Mouse (Mus musculus): ENCODE data around the gene Npepps. TPM values are rescaled to one million over a fixed set of nuclear protein-coding genes. Genes with fewer than 3 reads are reported as not detected.

The Npepps gene
- polyA plus RNA-seq, 1 experiment from 2014 or later = 95.3 TPM

DNA sequence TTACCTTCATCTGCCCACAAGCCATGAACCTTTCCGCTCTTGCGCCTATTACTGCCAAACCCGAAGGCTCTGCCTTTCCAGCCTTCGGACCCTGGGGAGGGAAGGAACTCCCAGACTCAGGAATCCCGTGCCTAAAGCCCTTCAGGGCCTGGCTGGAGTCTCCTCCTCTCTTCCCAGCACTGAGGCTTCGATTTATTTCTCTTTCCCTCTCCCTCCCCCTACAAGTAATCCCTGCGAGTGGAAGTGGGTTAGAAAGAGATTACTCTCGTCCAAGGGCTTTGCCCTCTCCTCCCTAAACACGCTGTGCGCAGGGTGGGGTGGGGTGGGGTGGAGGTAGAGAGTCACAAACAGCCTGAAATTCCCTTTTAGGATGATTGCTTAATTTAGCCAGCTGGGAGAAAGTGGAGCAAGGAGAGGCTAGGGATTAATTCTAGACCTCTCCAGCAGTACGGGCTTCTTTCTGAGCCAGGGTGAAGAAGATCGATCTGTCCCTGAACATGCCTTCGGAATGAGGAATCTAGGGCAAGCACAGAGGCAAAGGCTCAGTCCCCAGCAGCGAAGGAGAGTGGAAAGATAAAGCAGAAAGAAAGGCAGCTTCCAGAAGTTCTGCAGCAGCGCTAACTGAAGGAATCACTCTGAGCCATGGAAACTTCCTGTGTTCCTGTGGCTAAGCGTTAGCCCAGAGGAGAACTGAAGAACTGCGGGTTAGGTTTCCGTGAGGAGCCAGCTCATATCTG is 30.6 kb upstream of the Npepps start:
- no peak for ATAC-seq (ENCODE audit: insufficient number of reproducible peaks, low FRiP score)
- 2% methylated on average over 18 of the region's 18 CpGs for WGBS
- Histone ChIP-seq H3K9me3 (replicated peaks) (no peaks in the 10 kb centered on the region), H3K27me3 (replicated peaks) (no peaks in the 10 kb centered on the region), H3K27ac (ENCODE audit: poor library complexity, severe bottlenecking) (peak overlapping the region; percentile 76), H3K4me3 (peak overlapping the region; percentile 51), H3K4me2 (peak overlapping the region; percentile 78), H3K9ac (peak overlapping the region; percentile 69), H3K4me1 (replicated peaks) (peaks cover 19% of the 10 kb centered on the region), H3K36me3 (no peaks in the 10 kb centered on the region)

DNA sequence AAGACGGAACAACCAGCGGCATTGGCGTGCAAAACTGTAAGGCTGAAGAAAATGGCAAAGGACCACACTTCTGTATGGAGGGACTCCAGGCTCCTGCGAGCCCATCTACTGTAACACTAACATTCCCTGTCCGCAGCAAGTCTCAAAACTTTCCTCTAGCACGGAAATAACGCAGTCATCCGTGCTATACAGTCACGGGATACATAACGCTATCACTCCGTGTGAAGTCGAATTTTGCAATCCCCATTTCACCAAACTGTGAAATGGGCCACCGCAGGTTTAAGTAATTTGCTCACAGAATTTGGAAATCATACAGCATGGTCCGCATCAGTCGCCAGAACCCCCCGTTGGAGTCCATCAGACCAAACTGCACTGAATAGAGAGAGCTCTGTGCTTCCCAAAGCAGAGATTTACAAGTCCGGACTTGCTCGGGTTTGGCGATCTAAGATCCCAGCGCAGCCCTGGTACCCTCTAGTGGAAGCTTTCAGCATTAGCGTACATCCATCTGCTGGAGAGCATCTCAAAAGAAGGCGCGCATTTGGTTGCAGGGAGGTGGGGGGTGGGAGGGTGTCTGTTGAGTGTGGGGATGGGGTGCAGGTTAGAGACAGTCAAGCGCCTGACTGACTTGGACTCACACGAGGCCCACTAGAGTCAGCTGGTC is 29.6 kb upstream of the Npepps start:
- H3K4me1 ChIP-seq (replicated peaks) = peaks cover 19% of the 10 kb centered on the region
- no peaks in the 10 kb centered on the region for H3K9me3 ChIP-seq (replicated peaks)
- under 1% methylated on average over 25 of the region's 25 CpGs for WGBS
- H3K27ac ChIP-seq (ENCODE audit: poor library complexity, severe bottlenecking) = peak overlapping the region; percentile 79
- no peaks in the 10 kb centered on the region for H3K36me3 ChIP-seq
- peak overlapping the region; percentile 51 for H3K4me3 ChIP-seq
- H3K27me3 ChIP-seq (replicated peaks) = no peaks in the 10 kb centered on the region
- peak; percentile 79 for ATAC-seq (ENCODE audit: insufficient number of reproducible peaks, low FRiP score)
- peak overlapping the region; percentile 73 for H3K9ac ChIP-seq
- H3K4me2 ChIP-seq = peak overlapping the region; percentile 78

DNA sequence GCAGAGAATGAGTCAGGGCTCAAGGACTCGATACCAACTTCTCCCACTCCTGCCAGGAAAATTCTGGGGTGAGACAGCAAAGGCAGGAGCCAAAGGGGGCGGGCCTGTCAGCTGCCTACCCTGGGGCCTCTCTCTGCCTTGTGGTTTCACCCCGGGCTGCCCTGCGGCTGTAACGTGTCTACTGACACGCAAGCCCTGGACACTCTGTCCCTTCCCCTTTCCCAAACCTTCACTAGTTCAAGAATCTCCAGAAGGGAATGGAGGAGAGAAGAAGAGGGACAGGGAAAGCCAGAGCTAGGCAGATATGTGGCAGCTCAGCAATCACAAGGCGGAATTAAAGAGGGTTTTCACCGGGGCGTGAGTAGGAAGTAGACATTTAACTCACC is 29.0 kb upstream of the Npepps start:
- peaks cover 19% of the 10 kb centered on the region for H3K4me1 ChIP-seq (replicated peaks)
- peak overlapping the region; percentile 51 for H3K4me3 ChIP-seq
- H3K4me2 ChIP-seq = peak overlapping the region; percentile 78
- no peaks in the 10 kb centered on the region for H3K36me3 ChIP-seq
- no peaks in the 10 kb centered on the region for H3K9me3 ChIP-seq (replicated peaks)
- H3K27ac ChIP-seq (ENCODE audit: poor library complexity, severe bottlenecking) = peak overlapping the region; percentile 79
- H3K9ac ChIP-seq = peak overlapping the region; percentile 73
- no peaks in the 10 kb centered on the region for H3K27me3 ChIP-seq (replicated peaks)
- WGBS = 0% methylated on average over 9 of the region's 9 CpGs
- peak; percentile 63 for ATAC-seq (ENCODE audit: insufficient number of reproducible peaks, low FRiP score)

DNA sequence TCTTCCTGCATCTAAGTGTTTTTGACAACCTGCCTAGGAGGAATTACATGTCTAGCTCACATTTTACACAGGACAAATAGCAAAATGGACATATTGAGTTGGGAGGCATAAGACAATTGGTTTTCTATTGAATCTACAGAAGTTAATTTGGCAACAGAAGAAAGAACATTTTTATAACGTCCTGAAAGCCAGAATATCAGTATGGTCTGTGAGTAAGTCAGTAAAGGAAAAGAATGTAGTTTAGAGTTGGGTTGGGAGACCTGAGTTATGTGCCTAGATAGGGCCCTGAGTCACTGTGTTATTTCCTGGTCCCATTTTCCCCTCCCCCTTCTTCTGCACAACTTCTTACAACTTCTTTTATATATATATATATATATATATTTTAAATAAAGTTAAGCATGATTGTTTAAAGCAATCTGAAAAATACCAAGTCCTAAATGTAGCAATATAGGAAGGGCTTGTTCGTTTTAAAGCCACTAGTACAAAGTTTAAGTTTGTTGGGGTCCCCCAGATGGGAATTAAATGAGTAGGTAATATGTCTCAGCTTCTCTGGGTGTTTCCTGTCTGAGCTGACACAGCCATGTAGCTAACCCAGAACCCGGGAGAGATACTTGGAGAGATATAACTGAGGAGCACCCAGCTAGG is 28.5 kb upstream of the Npepps start:
- H3K27me3 ChIP-seq (replicated peaks) = no peaks in the 10 kb centered on the region
- WGBS = 37% methylated on average over 3 of the region's 3 CpGs
- no peaks in the 10 kb centered on the region for H3K36me3 ChIP-seq
- no peak for ATAC-seq (ENCODE audit: insufficient number of reproducible peaks, low FRiP score)
- H3K4me1 ChIP-seq (replicated peaks) = peaks cover 19% of the 10 kb centered on the region
- peak overlapping the region; percentile 78 for H3K4me2 ChIP-seq
- peak overlapping the region; percentile 79 for H3K27ac ChIP-seq (ENCODE audit: poor library complexity, severe bottlenecking)
- H3K9me3 ChIP-seq (replicated peaks) = no peaks in the 10 kb centered on the region
- peak overlapping the region; percentile 73 for H3K9ac ChIP-seq
- H3K4me3 ChIP-seq = peak overlapping the region; percentile 51

DNA sequence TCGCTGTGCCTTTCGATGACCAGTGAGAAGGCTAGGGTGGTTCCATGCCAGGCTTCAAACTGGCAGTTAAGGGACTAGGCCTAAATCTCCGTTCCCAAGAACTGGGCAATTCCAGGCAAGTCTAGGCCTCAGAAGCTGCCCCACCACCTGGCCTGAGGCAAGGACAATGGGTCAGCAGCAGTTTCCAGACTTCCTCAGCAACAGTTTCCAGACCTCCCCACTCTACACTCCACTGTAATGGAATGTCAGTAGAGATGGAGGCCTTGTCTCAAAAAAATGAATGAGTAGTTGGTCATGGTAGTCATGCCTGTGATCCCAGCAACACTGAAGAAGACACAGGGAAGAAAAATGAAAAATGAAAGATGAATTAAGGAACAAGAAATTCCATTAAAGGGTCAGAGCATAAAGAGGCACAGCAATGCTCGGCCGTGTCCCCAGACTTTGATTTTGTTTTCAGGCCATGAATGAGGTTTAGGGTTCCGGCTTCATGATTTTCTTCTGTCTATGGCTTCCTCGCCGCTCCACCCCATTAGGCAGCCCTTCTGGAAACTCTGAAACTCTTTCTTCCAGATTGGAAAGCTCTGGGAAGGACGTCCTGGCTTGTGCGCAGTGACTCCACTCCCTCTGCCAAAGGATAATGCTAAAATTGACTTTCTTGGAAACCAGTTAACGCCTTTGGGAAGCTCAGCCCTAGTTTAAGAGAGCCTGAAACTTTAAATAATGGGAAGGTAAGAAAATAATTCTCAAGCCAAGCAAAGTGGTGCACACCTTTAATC is 27.0 kb upstream of the Npepps start:
- Histone ChIP-seq H3K9me3 (replicated peaks) (no peaks in the 10 kb centered on the region), H3K4me2 (no peak overlapping the region), H3K4me3 (no peak overlapping the region), H3K36me3 (no peaks in the 10 kb centered on the region), H3K9ac (no peak overlapping the region), H3K27ac (ENCODE audit: poor library complexity, severe bottlenecking) (no peak overlapping the region), H3K27me3 (replicated peaks) (no peaks in the 10 kb centered on the region), H3K4me1 (replicated peaks) (peaks cover 24% of the 10 kb centered on the region)
- no peak for ATAC-seq (ENCODE audit: insufficient number of reproducible peaks, low FRiP score)
- 89% methylated on average over 11 of the region's 11 CpGs for WGBS

DNA sequence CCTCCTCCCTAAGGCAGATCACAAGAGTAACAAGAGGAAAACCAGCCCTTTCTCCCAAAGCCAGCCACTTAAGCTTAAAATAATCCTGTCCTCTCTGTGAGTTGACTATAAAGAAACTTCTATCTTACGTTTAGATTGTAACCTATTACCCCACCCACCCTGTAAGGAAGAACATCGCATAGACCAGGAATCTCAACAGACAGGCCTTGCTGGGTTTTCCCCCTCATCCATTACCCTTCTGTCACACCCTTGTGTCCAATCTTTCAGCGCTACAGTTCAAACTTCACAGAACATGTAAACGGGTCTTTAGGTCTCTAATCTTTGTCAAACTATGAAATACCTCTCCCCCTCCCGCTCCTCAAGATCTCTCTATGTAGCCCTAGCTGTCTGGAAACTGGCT is 24.2 kb upstream of the Npepps start:
- H3K4me3 ChIP-seq = no peak overlapping the region
- no peaks in the 10 kb centered on the region for H3K27me3 ChIP-seq (replicated peaks)
- peaks cover 25% of the 10 kb centered on the region for H3K4me1 ChIP-seq (replicated peaks)
- whole genome bisulfite sequencing = 63% methylated on average over 5 of the region's 5 CpGs
- no peaks in the 10 kb centered on the region for H3K36me3 ChIP-seq
- H3K9me3 ChIP-seq (replicated peaks) = no peaks in the 10 kb centered on the region
- no peak for ATAC-seq (ENCODE audit: insufficient number of reproducible peaks, low FRiP score)
- no peak overlapping the region for H3K27ac ChIP-seq (ENCODE audit: poor library complexity, severe bottlenecking)
- no peak overlapping the region for H3K4me2 ChIP-seq
- H3K9ac ChIP-seq = no peak overlapping the region

DNA sequence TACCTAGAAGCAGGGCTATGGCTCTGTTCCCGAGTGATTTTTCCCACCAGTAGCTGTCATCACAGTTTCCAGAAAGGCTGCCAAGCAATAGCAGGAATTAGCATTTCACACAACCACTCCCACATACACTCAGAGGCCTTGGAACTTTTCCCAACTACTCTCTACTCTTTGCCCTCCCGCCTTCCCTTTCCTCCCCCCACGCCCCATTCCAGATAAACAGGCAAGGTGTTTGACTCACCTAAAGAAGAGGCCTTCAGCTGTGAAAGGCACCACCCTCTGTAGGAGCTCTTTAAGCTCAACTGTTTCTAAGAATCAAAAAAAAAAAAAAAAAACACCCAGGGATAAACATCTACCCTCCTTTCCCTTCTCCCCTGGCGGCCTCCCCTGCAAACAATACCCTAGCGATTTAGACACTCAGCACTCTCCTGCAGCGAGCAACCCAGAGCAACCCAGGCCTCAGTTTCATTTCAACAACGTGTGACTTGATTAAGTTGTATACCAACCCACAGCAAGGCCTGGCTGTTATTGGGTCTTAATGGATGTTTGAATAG is 21.9 kb upstream of the Npepps start:
- peak; percentile 53 for ATAC-seq (ENCODE audit: insufficient number of reproducible peaks, low FRiP score)
- no peaks in the 10 kb centered on the region for H3K9me3 ChIP-seq (replicated peaks)
- H3K4me2 ChIP-seq = no peak overlapping the region

DNA sequence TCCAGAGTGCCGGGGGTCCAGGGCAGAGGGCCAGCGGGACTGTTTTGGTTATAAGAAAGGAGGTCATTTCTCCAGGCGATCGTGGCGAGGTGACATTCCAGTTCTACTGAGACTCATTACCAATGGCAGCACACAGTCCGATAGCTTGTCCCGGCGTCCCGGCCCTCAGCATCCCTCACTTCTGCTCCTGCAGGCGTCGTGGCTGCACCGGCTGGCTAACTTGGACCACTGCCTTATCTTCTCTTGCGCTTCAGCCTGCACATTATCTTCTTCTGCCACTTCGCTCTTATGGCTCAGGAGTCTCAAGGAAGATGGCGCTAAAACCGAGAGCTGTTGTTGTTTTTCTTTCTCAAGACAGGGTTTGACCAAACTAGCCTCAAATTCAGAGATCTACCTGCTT is 21.0 kb upstream of the Npepps start:
- Histone ChIP-seq H3K36me3 (no peaks in the 10 kb centered on the region), H3K27ac (ENCODE audit: poor library complexity, severe bottlenecking) (peak overlapping the region; percentile 79), H3K4me1 (replicated peaks) (peaks cover 19% of the 10 kb centered on the region), H3K27me3 (replicated peaks) (no peaks in the 10 kb centered on the region), H3K9ac (no peak overlapping the region), H3K4me2 (no peak overlapping the region), H3K9me3 (replicated peaks) (no peaks in the 10 kb centered on the region), H3K4me3 (no peak overlapping the region)
- WGBS = 67% methylated on average over 16 of the region's 16 CpGs
- no peak for ATAC-seq (ENCODE audit: insufficient number of reproducible peaks, low FRiP score)

More for the DNA sequence above, 21.9 kb upstream of the Npepps start:
- peaks cover 19% of the 10 kb centered on the region for H3K4me1 ChIP-seq (replicated peaks)
- 17% methylated on average over 7 of the region's 7 CpGs for WGBS
- no peaks in the 10 kb centered on the region for H3K27me3 ChIP-seq (replicated peaks)
- no peaks in the 10 kb centered on the region for H3K36me3 ChIP-seq
- peak overlapping the region; percentile 79 for H3K27ac ChIP-seq (ENCODE audit: poor library complexity, severe bottlenecking)
- no peak overlapping the region for H3K9ac ChIP-seq
- no peak overlapping the region for H3K4me3 ChIP-seq

DNA sequence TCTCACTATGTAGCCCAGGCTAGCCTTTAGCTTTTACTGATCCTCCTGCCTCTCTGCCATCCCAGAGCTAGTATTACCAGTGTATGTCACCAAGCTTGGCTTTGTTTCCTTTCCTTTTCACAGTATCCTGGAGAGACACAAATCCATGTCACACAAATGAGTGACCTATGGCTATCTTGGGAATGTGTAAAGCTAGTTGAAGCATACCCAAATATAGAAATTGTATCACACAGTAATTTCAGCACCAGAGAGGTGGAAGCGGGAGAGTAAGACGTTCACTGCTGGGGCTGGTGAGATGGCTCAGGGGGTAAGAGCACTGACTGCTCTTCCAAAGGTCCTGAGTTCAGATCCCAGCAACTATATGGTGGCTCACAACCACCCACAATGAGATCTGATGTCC is 19.5 kb upstream of the Npepps start:
- Histone ChIP-seq H3K27me3 (replicated peaks) (no peaks in the 10 kb centered on the region), H3K4me2 (no peak overlapping the region), H3K9me3 (replicated peaks) (no peaks in the 10 kb centered on the region), H3K4me1 (replicated peaks) (peaks cover 19% of the 10 kb centered on the region), H3K27ac (ENCODE audit: poor library complexity, severe bottlenecking) (no peak overlapping the region), H3K36me3 (no peaks in the 10 kb centered on the region), H3K4me3 (no peak overlapping the region), H3K9ac (no peak overlapping the region)
- ATAC-seq (ENCODE audit: insufficient number of reproducible peaks, low FRiP score) = no peak
- WGBS = 59% methylated on average over 2 of the region's 2 CpGs

DNA sequence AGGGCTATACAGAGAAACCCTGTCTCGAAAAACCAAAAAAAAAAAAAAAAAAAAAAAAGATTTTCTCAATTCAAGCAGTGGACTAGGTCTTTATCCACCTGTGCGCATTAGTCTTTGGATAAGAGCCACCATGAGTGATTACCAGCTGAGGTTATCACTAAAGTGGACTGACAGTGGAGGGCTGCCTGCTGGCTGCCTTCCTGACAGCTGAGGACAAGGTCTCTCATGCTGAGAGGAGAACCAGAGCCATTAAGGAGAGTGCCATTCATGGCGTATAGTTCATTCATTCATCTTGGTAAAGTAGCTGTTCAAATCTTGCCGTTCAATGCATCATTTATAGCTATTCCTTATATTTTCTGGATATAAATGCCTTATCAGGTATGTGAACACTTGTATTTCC is 16.1 kb upstream of the Npepps start:
- H3K4me3 ChIP-seq = no peak overlapping the region
- no peak overlapping the region for H3K9ac ChIP-seq
- no peaks in the 10 kb centered on the region for H3K36me3 ChIP-seq
- H3K9me3 ChIP-seq (replicated peaks) = no peaks in the 10 kb centered on the region
- 66% methylated on average over 3 of the region's 4 CpGs for WGBS
- peaks cover 6% of the 10 kb centered on the region; the same call in 1 of the 2 replicates for H3K4me1 ChIP-seq (replicated peaks)
- ATAC-seq (ENCODE audit: insufficient number of reproducible peaks, low FRiP score) = no peak
- H3K27ac ChIP-seq (ENCODE audit: poor library complexity, severe bottlenecking) = no peak overlapping the region
- H3K27me3 ChIP-seq (replicated peaks) = no peaks in the 10 kb centered on the region
- no peak overlapping the region for H3K4me2 ChIP-seq

Data from heart, embryonic 12.5 days (tissue).